Mouse (Mus musculus) midbrain, postnatal 0 days (tissue): ENCODE measurements around the gene Tkt. TPM values are rescaled to one million over a fixed set of nuclear protein-coding genes. Genes with fewer than 3 reads are reported as not detected.
"Not testable (repeated sequence)": the region's sequence is repeated elsewhere in the genome, so short reads cannot be mapped to it uniquely, and the experiment has no call there.

ENCODE experiments used
- ATAC-seq: fragments of 200-750 bp; cut with Nextera tagmentation; 2 replicates; pipeline ENCODE4 v1.8.0; 2017; ENCODE audit warnings: moderate number of reproducible peaks, mild to moderate bottlenecking, moderate TSS enrichment, moderate library complexity; ENCODE audit not compliant: low FRiP score
- DNase-seq: peaks from one replicate; pipeline ENCODE4 v3.0.0-alpha.2; 2015; ENCODE audit warnings: low spot score
- H3K27ac ChIP-seq: fragments of 300-500 bp; sonication (generic); 2 replicates; pipeline ENCODE4 v1.5.1; 2014; ENCODE audit warnings: low read depth, mild to moderate bottlenecking, low read length, mixed read lengths
- H3K27me3 ChIP-seq: fragments of 300-500 bp; sonication (generic); 2 replicates; pipeline ENCODE4 v1.6.1; 2014; ENCODE audit warnings: low read length, control low read depth, mixed read lengths; ENCODE audit not compliant: insufficient read depth
- H3K36me3 ChIP-seq: fragments of 300-500 bp; sonication (generic); 2 replicates; pipeline ENCODE4 v1.6.1; 2014; ENCODE audit warnings: low read length, control low read depth, mixed read lengths; ENCODE audit not compliant: insufficient read depth
- H3K4me1 ChIP-seq: fragments of 300-500 bp; sonication (generic); 2 replicates; pipeline ENCODE4 v1.6.1; 2014; ENCODE audit warnings: mild to moderate bottlenecking, control low read depth, antibody characterized with exemption, low read length, mixed read lengths; ENCODE audit not compliant: insufficient read depth
- H3K4me2 ChIP-seq: fragments of 300-500 bp; sonication (generic); 2 replicates; pipeline ENCODE4 v1.6.1; 2014; ENCODE audit warnings: low read depth, mild to moderate bottlenecking, low read length, mixed read lengths; ENCODE audit not compliant: poor library complexity, severe bottlenecking
- H3K4me3 ChIP-seq: fragments of 300-500 bp; sonication (generic); 2 replicates; pipeline ENCODE4 v1.5.1; 2014; ENCODE audit warnings: low read depth, mild to moderate bottlenecking, low read length, moderate library complexity
- H3K9ac ChIP-seq: fragments of 300-500 bp; sonication (generic); replicated peaks from 2 replicates; pipeline ENCODE4 v1.6.1; 2014; ENCODE audit warnings: mild to moderate bottlenecking, low read length, moderate library complexity, mixed read lengths; ENCODE audit not compliant: poor library complexity, severe bottlenecking
- H3K9me3 ChIP-seq: fragments of 300-500 bp; sonication (generic); 2 replicates; pipeline ENCODE4 v1.6.1; 2016; ENCODE audit warnings: low read length, control low read depth
- CTCF ChIP-seq: IDR thresholded peaks from 2 replicates; pipeline ENCODE4 v1.5.1; 2016; ENCODE audit warnings: antibody characterized with exemption, mild to moderate bottlenecking
- WGBS: fragments of 180-500 bp; shearing (Covaris S2); extraction: QIAGEN DNeasy Blood & Tissue Kit; methylation state at CpG from one replicate; pipeline ENCODE4 v1.1.7; 2014; 5-methylcytosine and 5-hydroxymethylcytosine counted together
- polyA plus RNA-seq: library from polyadenylated mRNA; unstranded; fragments of >200 nt; fragmentation: Nextera tagmentation; extraction: Ambion mirVana; gene quantifications from 2 replicates; pipeline ENCODE4 v1.2.1, GENCODE M21; 2015
- total RNA-seq: library from RNA; depleted of rRNA; stranded (reverse); fragments of >200 nt; gene quantifications from 2 replicates; pipeline ENCODE4 v1.2.3, GENCODE M21; 2014

Gene Tkt
- total and polyA plus RNA-seq, 2 experiments from 2014 or later: 241 to 388 TPM

DNA sequence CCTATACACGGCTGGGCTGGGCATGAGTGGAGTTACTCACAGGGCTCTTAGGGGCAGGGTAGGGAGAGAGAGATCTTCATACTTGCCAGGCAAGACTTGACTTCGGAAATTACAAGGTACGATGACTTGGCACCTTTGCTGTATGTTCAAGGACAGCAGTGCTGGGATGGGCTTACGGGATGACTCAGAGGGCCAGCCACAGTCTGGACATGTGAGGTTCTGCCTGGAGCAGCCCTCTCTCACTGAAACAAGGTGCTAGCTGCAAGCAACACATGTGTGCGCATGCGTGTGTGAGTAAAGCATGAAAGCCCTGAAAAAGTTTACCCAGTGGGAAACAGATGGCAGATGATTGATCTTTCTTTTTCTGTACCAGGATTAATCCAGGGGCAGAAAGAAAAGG lies 16.3 kb upstream of the Tkt start:
- no peak overlapping the region for H3K4me2 ChIP-seq
- DNase-seq (no peak), ATAC-seq (no peak)
- H3K27ac ChIP-seq: no peak overlapping the region
- no peaks in the 10 kb centered on the region for H3K4me1 ChIP-seq
- WGBS: 94% methylated on average over 6 of the region's 6 CpGs
- H3K4me3 ChIP-seq: no peak overlapping the region
- peaks cover 11% of the 10 kb centered on the region; the same call in 1 of the 2 replicates for H3K36me3 ChIP-seq
- H3K9me3 ChIP-seq: no peaks in the 10 kb centered on the region
- no peak overlapping the region for H3K9ac ChIP-seq
- TF ChIP-seq CTCF: no peak
- H3K27me3 ChIP-seq: no peaks in the 10 kb centered on the region

DNA sequence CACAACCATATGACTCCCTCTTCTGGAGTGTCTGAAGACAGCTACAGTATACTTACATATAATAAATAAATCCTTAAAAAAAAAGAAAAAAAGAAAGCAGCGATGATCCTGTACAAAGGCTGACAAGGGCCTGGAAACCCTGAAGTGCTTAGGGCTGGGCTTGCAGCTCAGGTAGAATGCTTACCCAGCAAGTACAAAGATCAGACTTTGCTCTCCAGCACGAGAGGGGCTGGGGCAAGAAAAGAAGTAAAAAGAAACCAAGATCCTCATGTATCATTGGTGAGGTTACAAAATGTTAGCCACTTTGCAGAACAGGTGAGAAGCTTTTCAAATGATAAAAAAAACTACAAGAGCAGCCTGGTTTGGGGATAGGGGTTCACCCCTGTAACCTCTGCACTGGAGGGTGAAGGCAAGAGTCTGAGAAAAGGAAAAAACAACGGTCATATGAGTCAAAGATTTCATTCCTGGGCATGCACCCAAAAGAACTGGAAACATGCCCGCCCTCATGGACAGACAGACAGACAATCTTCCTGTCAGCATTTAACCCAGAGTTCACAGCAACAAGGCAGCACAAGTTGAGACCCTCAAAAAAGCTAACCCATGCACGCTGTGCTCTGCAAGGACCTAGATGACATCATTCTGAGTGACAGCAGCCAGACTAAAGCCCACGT lies 14.2 kb upstream of the Tkt start:
- Histone ChIP-seq H3K9me3 (no peaks in the 10 kb centered on the region), H3K4me1 (no peaks in the 10 kb centered on the region), H3K9ac (no peak overlapping the region), H3K27ac (no peak overlapping the region), H3K36me3 (0 out of 2 replicates have a peak, but pooled peaks cover 3% of the 10 kb centered on the region), H3K27me3 (no peaks in the 10 kb centered on the region), H3K4me3 (no peak overlapping the region), H3K4me2 (no peak overlapping the region)
- ATAC-seq: no peak
- WGBS: 84% methylated on average over 6 of the region's 6 CpGs
- DNase-seq: no peak
- no peak for TF ChIP-seq CTCF

DNA sequence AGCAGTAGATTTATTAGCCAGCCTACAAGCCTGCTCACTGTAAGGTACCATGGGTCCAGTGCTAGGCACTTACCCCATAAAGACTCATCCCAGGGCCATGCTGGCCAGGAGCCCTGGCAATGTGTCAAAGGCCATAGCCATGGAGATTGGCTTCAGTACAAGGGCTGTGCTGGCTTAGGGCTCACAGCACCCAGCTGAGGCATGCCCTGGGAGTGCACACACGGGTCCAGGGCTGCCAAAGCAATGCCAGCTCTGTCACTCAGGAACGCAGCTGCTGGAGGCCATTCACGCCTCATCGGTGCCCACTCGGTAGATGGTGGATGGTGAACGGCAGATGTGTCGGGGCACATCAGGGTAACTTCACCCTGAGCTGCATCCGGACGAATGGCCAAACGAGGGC lies 6.6 kb upstream of the Tkt start:
- no peak overlapping the region for H3K27ac ChIP-seq

DNA sequence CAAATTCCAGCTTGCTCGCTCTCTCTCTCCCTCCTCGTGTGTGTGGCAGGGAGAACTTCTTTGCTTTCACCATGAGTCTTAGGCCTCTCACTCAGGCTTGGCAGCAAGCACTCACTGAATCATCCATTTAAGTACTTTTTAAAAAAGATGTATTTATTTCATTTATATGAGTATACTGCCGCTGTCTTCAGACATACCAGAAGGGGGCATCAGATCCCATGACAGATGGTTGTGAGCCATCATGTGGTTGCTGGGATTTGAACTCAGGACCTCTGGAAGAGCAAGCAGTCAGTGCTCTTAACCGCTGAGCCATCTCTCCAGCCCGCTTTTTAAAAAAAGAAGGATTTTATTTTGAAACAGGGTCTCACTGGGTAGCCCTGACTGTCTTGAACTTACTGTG lies 4.8 kb upstream of the Tkt start:
- ATAC-seq, H3K27me3 ChIP-seq, H3K9me3 ChIP-seq, H3K4me1 ChIP-seq, H3K36me3 ChIP-seq, DNase-seq, H3K27ac ChIP-seq, H3K4me3 ChIP-seq, H3K4me2 ChIP-seq, H3K9ac ChIP-seq: not testable (repeated sequence)
- TF ChIP-seq CTCF: 0 out of 2 replicates have a peak, but pooled peaks have one; percentile 11
- 91% methylated on average over 5 of the region's 5 CpGs for WGBS

More for the DNA sequence above, 6.6 kb upstream of the Tkt start:
- Histone ChIP-seq H3K9me3 (no peaks in the 10 kb centered on the region), H3K4me3 (no peak overlapping the region), H3K27me3 (no peaks in the 10 kb centered on the region), H3K4me1 (no peaks in the 10 kb centered on the region), H3K9ac (no peak overlapping the region), H3K36me3 (no peaks in the 10 kb centered on the region), H3K4me2 (no peak overlapping the region)
- no peak for TF ChIP-seq CTCF
- 69% methylated on average over 10 of the region's 10 CpGs for WGBS
- ATAC-seq (peak; percentile 52; the same call in 1 of the 2 replicates), DNase-seq (peak; percentile 79)

DNA sequence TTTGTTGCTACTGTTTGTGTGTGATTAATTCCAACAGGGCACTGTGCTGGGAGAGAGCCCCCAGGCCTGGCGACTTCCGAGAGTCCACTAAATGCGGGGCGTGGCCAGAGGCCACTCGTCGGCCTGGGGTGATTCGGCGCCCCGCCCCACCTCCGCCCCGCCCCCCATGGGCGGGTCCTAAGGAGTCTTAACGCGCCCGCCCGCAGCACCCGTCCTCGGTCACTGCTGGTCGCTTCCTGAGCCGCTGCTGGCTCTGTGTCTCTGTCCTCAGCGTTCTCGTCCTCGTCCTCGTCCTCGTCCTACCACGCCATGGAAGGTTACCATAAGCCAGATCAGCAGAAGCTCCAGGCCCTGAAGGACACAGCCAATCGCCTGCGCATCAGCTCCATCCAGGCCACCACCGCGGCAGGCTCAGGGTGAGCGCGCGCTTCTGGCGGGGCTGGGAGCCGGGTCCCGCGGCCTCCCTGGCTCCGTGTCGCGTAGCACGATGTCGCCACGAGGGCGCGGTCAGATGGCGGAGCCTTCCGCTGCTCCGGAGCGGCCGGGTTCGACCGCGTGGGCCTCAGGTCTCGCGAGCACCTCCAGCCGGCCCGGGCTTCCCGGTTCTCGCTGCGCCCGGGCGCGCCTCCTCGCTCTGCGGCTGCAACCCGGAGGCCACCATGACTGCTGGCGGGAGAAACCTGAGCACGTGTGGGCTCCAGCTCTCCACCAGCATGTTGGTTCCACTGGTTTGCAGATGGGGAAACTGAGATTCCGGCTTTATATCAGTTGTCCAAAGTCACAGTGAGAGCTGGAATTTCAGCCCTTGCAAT lies 1.0 kb downstream of the Tkt start:
- no peak for TF ChIP-seq CTCF
- Histone ChIP-seq H3K27ac (peak overlapping the region; percentile 95), H3K4me1 (peaks cover 30% of the 10 kb centered on the region), H3K9ac (peak overlapping the region; percentile 89), H3K4me2 (peak overlapping the region; percentile 91), H3K4me3 (peak overlapping the region; percentile 77), H3K9me3 (no peaks in the 10 kb centered on the region), H3K27me3 (no peaks in the 10 kb centered on the region), H3K36me3 (no peaks in the 10 kb centered on the region)
- DNase-seq: peak; percentile 97
- peak; percentile 90 for ATAC-seq
- under 1% methylated on average over 65 of the region's 69 CpGs for WGBS

DNA sequence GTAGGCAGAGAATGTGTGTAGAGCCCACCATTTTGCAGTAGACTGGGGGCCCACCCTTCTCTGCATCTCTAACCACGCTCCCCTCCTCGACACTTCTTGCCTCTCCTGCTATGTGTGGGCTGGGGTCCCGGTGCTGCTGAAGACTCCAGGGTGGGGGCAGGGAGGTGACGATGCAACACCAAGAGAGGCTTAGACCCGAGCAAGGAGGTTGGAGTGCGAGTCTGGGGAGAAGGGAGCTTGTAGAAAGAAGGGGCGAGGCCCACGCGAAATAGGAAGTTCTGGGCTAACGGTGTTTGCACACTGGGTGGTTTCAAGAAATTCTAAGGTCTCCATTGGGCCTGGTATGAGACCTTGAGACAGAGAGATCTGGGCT lies 1.6 kb downstream of the Tkt start:
- Histone ChIP-seq H3K4me1 (peaks cover 30% of the 10 kb centered on the region), H3K9me3 (no peaks in the 10 kb centered on the region), H3K27me3 (no peaks in the 10 kb centered on the region), H3K36me3 (no peaks in the 10 kb centered on the region), H3K27ac (peak overlapping the region; percentile 95), H3K9ac (peak overlapping the region; percentile 89), H3K4me2 (peak overlapping the region; percentile 91), H3K4me3 (peak overlapping the region; percentile 77)
- ATAC-seq (peak; percentile 41), DNase-seq (no peak)
- no peak for TF ChIP-seq CTCF
- under 1% methylated on average over 10 of the region's 10 CpGs for WGBS
